Mouse (Mus musculus) adrenal gland, postnatal 36 days (tissue): Measurements from ENCODE around the gene Rbpjl. TPM values are rescaled to one million over a fixed set of nuclear protein-coding genes. Genes with fewer than 3 reads are reported as not detected.

Experiments used
- DNase-seq, 2 experiments: peaks; one replicate each; pipeline ENCODE4 v3.0.0; 2021; ENCODE audit warnings: mixed read lengths in 1 of 2
- total RNA-seq, 2 experiments: library from RNA; stranded (reverse); gene quantifications; 2 replicates each; pipeline ENCODE4 v1.2.3; 2021

The Rbpjl gene
- total RNA-seq, 2 experiments from 2014 or later = not detected

GRCm38 (mm10) chr2:164393126-164393525 is 9.8 kb upstream of the Rbpjl start:
- no peak for DNase-seq

- DNase-seq = no peak
Measured at GRCm38 (mm10) chr2:164396076-164396475, 6.9 kb upstream of the Rbpjl start.

GRCm38 (mm10) chr2:164396911-164397310 is 6.0 kb upstream of the Rbpjl start:
- no peak for DNase-seq

- DNase-seq = no peak
Measured at GRCm38 (mm10) chr2:164403396-164404081, 598 bp downstream of the Rbpjl start.

GRCm38 (mm10) chr2:164404082-164404990 is 1.4 kb downstream of the Rbpjl start:
- peak; percentile 53 to 63 for DNase-seq

GRCm38 (mm10) chr2:164405060-164405459 is 2.1 kb downstream of the Rbpjl start, which contains the start of gene Matn4:
TSS of gene Matn4 (minus strand) at chr2:164405160.
- DNase-seq = no peak

GRCm38 (mm10) chr2:164405519-164405918 is 2.6 kb downstream of the Rbpjl start:
- DNase-seq = no peak

GRCm38 (mm10) chr2:164407708-164408107 is 4.8 kb downstream of the Rbpjl start:
- peak; percentile 78 to 83 for DNase-seq

- no peak for DNase-seq
Measured at GRCm38 (mm10) chr2:164414167-164414566, 11.2 kb downstream of the Rbpjl start.

GRCm38 (mm10) chr2:164414581-164414980 is 11.6 kb downstream of the Rbpjl start:
- no peak for DNase-seq

GRCm38 (mm10) chr2:164417198-164417597 is 14.3 kb downstream of the Rbpjl start:
- DNase-seq = peak in 1 of 2 experiments; percentile 43

GRCm38 (mm10) chr2:164418308-164418875 is 15.5 kb downstream of the Rbpjl start:
- no peak for DNase-seq

- no peak for DNase-seq
Measured at GRCm38 (mm10) chr2:164419489-164419888, 16.5 kb downstream of the Rbpjl start.

GRCm38 (mm10) chr2:164421306-164421705 is 18.4 kb downstream of the Rbpjl start:
- no peak for DNase-seq

GRCm38 (mm10) chr2:164421979-164422378 is 19.0 kb downstream of the Rbpjl start:
- no peak for DNase-seq

- peak in 1 of 2 experiments; percentile 36 for DNase-seq
Measured at GRCm38 (mm10) chr2:164422675-164423393, 19.9 kb downstream of the Rbpjl start.

GRCm38 (mm10) chr2:164423464-164423863 is 20.5 kb downstream of the Rbpjl start:
- DNase-seq = no peak

GRCm38 (mm10) chr2:164424406-164424805 is 21.5 kb downstream of the Rbpjl start:
- no peak for DNase-seq

- DNase-seq = no peak
Measured at GRCm38 (mm10) chr2:164425401-164425800, 22.5 kb downstream of the Rbpjl start.

GRCm38 (mm10) chr2:164426121-164426520 is 23.2 kb downstream of the Rbpjl start:
- DNase-seq = peak in 1 of 2 experiments; percentile 39

GRCm38 (mm10) chr2:164426952-164427351 is 24.0 kb downstream of the Rbpjl start:
- no peak for DNase-seq

GRCm38 (mm10) chr2:164428451-164428850 is 25.5 kb downstream of the Rbpjl start:
- no peak for DNase-seq
